Mouse (Mus musculus) cerebellum, postnatal 36 days (tissue): ENCODE measurements around the gene Hist1h1d.
"Not testable (repeated sequence)": the region's sequence is repeated elsewhere in the genome, so short reads cannot be mapped to it uniquely, and the experiment has no call there.

ENCODE experiments used
- DNase-seq, 2 experiments: peaks; one replicate each; pipeline ENCODE4 v3.0.0; 2021 to 2022; ENCODE audit warnings: mixed read lengths in 2 of 2

Gene Hist1h1d

DNA sequence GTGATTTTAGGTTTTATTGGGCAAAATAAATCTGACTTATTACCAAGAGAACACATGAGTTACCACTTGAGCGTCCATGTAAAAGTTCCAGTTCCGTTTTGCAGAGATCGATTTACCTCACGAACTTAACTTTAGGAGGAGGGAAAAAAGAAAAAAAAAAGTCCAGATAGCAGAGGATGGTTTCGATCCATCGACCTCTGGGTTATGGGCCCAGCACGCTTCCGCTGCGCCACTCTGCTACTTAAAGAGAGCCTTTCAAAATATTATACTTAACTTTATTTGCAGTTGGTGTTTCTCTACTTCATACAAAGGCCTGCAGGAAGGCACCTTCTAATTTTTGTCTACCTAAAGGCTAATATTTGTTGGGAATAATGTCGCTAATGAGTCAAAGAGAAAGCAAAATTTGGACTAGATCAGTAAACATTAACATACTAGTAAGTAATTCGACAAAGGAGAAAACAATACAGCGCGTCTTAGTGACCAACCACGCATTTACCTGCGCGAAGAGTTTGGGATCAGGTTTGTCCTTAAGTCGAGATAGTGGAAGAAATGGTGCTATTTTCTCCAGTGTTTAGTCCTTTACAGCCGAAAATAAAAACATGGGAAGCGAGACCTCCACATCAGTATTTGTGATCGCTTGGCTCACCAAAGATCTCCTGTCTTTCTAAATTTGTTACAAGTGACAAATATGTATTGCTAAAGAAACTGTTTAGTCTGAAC is 22.7 kb upstream of the Hist1h1d start:
- DNase-seq: peak; percentile 40 to 69

DNA sequence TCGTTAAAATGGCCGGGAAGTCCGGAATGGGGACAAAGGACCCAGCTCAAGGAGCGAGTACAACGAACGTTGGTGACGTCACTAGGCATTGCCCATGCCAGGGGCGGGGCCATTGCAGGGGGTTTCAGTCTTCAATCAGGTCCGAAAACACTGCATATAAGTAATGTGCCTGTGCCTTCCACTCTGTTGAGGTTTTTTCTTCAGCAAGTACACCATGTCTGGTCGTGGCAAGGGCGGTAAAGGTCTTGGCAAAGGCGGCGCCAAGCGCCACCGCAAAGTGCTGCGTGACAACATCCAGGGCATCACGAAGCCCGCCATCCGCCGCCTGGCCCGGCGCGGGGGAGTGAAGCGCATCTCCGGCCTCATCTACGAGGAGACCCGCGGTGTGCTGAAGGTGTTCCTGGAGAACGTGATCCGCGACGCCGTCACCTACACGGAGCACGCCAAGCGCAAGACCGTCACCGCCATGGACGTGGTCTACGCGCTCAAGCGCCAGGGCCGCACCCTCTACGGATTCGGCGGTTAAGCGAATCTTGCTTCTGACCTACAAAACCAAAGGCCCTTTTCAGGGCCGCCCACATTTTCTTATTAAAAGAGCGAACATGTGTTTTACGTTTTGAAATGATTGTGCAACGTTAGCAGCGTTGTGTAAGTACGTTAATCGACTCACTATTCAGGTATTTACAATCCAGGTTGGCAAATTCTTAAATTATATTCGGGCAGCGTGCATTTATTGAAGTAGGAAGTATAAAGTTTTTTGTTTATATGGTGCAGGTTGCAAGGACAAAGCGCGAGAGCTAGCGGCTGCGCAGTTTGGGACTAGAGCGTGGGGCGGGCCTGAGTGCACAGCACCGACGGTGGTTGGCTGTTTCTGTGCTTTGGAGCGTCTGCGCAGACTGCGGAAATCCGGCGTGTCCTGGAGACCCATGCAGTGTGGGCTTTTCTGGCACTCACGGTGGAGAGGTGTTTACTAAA is 21.9 kb upstream of the Hist1h1d start, which contains the start of gene Hist1h4h:
Gene Hist1h4h (plus strand): TSS at position 150 of the 975 bp plus-strand sequence.
- peak; percentile 95 to 97 for DNase-seq

DNA sequence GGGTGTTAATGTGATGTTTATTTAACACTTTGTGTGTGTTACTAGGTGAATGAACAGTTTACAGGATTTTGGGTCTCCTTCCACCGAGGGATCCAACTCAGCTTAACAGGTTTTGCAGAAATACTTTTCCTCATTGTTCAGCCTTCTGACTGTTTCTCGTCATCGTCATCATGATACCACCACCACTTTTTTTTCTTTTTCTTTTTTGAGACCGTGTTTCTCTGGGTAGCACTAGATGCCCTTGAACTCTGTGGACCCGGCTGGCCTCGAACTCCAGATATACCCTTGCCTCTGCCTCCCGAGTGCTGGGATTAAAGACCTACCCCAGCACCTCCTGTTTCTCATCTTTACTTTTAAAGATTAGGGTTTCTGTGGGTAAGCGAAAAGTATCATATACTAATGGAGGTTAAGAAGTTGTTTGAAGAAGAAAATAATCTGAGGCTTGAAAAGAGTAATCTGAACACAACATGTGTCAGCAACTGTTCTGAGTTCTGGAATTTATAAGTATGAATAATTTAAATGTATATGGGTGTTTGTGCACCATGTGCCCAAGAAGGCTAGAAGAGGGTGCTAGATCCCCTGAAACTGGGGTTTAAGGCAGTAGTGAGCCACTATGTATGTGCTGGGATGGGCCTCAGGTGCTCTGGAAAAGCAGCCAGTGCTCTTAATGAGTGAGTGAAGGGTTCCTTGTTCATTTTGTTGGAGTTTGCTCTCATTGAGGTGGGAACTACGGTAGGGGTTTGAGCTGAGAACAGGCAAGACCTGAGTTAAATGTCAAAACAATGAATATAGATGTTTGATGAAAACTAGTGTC is 20.6 kb upstream of the Hist1h1d start:
- DNase-seq: no peak

DNA sequence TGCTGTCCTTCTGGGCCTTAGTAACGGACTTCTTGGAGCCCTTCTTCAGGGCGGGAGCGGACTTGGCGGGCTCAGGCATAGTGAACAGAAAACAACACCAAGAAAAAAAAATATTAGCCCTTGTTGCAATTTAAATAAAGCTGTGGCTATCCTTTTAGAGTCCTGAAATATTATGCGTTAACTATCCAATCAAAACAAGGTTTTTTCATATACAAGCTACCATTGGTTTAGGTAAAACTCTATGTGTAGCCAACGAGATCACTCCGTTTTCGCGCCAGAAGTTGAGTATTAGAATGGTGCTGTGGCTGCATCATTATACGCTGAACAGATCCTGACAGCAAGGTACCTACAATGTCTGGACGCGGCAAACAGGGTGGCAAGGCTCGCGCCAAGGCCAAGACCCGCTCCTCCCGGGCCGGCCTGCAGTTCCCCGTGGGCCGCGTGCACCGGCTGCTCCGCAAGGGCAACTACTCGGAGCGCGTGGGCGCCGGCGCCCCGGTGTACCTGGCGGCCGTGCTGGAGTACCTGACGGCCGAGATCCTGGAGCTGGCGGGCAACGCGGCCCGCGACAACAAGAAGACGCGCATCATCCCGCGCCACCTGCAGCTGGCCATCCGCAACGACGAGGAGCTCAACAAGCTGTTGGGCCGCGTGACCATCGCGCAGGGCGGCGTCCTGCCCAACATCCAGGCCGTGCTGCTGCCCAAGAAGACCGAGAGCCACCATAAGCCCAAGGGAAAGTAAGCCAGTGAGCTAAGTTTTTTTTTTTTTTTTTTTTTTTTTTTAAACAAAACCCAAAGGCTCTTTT is 19.3 kb upstream of the Hist1h1d start, which contains the start of gene Hist1h2af:
Gene Hist1h2af (plus strand): TSS at position 347 of the 808 bp plus-strand sequence.
- DNase-seq: peak; percentile 59 to 70

DNA sequence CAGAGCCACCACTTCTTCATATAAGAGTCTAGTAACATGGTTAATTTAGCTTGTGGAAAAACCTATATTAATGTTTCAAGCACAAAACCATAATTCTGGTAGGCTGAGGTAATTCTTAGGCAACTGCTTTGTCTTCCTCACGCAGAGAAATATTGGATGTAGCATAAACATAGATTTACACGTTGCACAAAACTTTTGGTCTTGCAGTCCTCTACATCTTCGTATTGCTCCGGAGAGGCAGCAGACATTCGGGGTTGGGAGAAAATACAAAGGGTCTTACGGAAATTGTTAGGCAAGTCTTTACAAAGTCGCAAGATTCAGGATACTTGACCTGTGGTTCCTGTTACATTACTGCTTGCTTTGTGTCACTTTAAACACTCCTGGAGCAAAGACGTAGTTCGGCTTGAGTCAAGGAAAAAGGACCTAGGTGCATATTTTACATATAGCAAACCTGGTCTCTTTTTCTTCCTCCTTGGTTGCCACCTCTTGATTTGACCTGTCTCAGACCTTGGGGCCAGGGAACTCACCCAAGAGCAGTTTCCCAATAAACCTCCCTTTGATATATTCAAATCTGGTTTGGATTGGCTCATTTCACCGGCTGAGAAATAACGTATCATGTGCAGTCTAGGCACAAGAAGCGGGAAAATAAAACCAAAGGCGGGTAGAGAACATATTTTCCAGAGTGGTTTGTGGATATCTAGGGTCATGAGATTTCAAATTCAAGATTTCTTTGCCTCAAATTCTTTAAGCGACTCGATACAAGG is 18.5 kb upstream of the Hist1h1d start:
- no peak for DNase-seq

DNA sequence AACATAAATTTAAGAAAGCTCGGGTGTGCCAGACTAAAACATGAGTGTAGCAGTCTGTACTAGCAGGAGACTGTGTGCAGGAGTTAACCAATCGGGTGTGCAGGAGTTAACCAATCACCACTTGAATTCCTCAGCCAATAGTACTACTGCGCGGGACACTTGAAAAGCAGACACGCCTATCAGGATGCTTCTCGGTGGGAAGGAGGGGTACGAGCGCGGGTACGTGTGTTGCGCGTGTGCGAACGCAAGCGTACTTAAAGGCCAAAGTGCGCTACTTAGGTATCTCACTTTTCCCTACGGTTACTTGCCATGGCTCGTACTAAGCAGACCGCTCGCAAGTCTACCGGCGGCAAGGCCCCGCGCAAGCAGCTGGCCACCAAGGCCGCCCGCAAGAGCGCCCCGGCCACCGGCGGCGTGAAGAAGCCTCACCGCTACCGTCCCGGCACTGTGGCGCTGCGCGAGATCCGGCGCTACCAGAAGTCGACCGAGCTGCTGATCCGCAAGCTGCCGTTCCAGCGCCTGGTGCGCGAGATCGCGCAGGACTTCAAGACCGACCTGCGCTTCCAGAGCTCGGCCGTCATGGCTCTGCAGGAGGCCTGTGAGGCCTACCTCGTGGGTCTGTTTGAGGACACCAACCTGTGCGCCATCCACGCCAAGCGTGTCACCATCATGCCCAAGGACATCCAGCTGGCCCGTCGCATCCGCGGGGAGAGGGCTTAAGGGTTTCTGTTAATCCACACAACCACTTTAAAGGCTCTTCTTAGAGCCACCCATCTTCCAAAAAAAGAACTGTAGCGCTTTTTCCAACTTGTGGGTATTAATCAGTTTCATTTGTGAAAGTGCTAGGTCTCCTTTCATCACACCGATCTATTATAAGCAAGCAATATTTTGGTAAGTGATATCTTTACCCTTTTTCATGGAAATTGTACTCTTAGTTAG is 17.7 kb upstream of the Hist1h1d start, which contains the start of gene Hist1h3g:
Gene Hist1h3g (plus strand): TSS at position 286 of the 939 bp plus-strand sequence.
- DNase-seq: peak; percentile 79 to 88

DNA sequence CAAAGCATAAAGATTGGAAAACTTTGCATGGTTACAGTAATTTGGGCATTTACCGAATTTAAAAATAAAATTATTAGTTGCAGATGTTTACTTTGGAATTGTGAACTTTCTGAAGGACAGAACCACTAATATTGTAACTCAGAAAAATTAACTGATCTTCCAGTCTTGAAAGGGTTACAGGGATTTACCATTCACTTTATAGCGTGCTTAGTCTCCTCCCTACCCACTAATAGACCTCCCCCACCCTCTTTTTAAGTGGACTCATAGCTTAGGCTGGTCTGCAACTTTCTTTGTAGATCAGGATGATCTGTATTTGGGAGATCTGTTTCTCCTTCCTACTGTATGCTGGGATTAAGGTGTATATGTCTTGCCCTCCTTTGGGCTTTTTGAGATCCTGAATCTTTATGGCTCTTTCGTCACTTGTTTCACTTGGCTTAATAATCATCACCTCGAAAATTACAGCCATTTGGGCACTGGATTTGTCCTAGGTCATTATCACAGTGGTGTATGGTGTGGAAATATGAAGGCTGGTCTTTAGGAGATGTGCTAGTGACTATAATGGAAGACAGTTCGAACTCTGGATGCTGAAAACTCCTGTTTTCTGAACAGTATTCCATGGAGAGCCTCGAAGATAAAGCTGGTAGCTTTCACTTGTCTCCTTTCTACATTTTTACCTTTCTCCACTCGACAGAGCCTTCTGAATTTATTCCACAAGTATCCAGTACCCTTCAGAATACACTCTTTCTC is 16.8 kb upstream of the Hist1h1d start:
- no peak for DNase-seq

DNA sequence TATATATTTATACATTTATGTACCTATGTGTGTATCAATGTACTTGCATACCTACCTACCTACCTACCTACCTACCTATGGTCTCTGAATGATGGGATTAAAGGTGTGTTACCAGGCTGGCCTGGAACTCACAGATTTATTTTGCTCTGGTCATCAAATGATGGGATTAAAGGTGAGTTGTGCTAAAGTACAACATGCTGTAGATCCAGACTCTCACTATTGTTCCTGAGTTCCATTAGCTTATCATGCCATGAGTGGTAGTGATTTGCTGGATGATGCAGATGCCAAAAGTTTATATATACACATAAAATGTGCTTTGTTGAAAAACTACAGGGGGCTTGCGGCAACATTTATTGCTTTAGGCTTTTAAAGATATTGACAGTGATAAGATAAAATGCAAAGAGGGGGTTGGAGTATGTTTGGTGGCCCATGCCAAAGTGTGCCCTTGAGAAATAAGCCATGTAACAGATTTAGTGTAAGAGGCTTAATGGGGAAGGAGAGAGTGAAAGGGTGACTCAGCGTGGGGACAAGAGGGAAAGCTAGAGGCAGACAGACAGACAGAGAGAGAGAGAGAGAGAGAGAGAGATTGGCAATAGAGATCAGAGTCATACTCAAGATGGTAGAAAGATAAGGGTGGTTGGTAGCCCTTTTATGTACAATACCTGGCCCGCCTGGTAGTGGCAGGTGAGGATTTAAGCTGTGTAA is 15.9 kb upstream of the Hist1h1d start:
- no peak for DNase-seq

DNA sequence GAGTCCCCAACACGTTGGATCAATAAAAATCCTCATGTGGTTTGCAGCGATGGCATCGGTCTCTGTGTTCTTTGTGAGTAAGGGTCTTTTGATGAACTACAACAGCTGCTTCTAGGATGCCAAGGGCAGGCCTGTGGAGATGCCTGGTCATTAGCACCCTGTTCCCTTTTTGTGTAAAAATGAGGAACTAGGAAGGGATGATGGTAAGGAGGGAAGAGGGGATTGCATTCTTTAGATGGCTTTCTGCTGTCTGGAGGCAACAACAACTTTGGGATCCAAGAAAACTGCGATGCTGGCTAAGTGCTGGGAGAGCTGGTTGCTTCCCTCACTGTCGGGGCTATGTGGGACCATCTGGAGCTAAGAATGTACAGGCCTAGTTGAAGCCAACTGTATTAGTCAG is 14.8 kb upstream of the Hist1h1d start:
- DNase-seq: no peak

DNA sequence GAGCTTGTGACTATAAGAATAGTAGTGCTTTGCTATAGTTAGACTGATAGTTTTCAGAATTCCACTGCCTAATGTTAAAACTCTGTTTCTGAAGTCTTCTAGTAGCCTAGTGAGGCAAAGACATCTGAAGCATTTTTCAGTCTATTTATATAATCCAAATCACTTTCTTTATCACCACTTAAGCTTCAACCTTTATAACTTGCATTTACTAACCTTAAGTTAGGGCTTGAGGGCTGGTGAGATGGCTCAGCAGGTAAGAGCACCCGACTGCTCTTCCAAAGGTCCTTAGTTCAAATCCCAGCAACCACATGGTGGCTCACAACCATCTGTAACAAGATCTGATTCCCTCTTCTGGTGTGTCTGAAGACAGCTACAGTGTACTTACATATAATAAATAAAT is 13.2 kb upstream of the Hist1h1d start:
- not testable (repeated sequence) for DNase-seq

DNA sequence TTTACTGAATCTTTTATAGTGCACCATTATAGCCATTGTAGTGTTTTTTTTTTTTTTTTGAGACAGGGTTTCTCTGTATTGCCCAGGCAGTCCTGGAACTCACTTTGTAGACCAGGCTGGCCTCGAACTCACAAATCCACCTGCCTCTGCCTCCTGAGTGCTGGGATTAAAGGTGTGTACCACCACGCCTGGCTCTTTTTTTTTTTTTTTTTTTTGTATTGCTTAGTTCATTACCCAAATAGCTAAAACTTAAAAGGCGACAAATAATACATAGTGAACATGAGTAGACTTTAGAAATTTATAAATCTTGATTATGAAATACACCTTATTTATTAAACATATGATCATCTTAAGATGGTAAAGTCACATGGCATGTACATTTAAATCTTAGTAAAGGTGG is 11.6 kb upstream of the Hist1h1d start:
- DNase-seq: no peak

DNA sequence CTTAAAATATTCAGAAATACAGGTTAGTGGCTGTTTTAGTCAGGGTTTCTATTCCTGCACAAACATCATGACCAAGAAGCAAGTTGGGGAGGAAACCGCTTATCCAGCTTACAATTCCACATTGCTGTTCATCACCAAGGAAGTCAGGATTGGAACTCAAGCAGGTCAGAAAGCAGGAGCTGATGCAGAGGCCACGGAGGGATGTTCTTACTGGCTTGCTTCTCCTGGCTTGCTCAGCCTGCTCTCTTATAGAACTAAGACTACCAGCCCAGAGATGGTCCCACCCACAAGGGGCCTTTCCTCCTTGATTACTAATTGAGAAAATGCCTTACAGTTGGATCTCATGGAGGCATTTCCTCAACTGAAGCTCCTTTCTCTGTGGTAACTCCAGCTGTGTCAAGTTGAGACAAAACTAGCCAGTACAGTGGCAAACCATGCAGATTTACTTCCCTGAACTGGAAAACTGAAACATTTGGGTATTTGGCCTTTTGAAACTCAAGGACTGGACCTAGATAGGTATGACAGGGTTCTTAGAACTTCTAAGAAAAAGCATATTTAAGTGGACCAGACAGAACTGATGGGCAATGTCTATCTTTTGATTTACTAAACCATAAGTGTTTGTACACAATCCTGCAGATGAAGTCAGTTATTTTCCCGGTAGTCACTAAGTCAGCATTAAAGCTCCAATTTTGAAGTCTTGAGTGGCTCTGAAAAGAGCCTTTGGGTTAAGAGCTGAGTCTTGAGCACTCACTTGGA is 10.7 kb upstream of the Hist1h1d start:
- not testable (repeated sequence) for DNase-seq

DNA sequence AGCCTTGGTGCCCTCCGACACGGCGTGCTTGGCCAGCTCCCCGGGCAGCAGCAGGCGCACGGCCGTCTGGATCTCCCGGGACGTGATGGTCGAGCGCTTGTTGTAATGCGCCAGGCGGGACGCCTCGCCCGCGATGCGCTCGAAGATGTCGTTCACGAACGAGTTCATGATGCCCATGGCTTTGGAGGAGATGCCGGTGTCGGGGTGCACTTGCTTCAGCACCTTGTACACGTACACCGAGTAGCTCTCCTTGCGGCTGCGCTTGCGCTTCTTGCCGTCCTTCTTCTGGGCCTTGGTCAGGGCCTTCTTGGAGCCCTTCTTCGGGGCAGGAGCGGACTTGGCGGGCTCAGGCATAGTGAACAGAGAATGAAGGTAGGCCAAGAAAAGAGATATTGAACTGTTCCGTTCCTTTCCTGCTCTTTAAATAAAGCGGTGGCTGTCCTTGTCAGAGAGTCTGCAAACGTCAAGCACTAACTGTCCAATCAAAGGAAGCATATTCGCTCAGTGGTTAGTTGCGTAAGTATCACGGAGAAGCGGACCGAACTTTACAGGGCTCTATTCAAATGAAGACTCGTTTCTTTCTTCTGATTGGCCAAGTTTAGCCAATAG is 10.0 kb upstream of the Hist1h1d start, which contains the start of gene Hist1h2bh:
Gene Hist1h2bh (minus strand): TSS at position 394 of the 609 bp plus-strand sequence.
- peak; percentile 21 to 45 for DNase-seq

DNA sequence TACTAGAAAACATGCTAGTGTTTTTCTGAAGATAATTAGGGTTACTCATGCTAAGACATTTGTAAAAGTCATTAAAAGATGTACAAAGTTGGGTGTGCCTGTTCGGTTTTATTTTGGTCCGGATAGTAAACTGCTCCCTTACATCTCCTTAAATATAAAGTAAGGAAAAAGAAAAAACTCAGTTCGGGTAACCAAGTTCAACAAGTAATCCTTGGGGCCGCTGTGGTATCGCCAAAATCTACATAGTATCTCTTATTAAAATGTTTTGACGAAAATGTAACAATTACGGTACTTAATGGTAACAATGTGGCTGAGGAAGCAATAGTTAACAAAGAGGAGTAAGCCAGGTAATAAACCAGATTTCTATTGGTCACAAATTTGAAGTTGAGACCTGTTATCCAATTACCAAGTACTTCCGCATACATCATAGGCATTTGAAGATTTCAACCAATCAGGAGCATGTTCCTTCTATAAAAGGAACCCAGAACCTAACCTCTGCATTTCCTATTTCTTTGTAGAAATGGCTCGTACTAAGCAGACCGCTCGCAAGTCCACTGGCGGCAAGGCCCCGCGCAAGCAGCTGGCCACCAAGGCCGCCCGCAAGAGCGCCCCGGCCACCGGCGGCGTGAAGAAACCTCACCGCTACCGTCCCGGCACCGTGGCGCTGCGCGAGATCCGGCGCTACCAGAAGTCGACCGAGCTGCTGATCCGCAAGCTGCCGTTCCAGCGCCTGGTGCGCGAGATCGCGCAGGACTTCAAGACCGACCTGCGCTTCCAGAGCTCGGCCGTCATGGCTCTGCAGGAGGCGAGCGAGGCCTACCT is 8.9 kb upstream of the Hist1h1d start, which contains the start of gene Hist1h3f:
Gene Hist1h3f (plus strand): TSS at position 88 of the 822 bp plus-strand sequence.
- DNase-seq: peak; percentile 54 to 71

DNA sequence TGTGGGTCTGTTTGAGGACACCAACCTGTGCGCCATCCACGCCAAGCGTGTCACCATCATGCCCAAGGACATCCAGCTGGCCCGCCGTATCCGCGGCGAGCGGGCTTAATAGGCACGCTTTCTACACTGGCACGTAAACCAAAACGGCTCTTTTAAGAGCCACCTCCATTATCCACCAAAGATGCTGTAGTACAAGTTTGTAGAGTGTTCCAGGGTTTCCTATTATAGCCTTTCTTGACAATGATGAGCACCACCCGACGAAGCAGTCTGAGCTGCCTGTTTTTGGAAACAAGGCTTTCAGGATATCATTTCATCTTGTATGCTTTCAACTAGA is 8.3 kb upstream of the Hist1h1d start:
- peak in 1 of 2 experiments; percentile 36 for DNase-seq

DNA sequence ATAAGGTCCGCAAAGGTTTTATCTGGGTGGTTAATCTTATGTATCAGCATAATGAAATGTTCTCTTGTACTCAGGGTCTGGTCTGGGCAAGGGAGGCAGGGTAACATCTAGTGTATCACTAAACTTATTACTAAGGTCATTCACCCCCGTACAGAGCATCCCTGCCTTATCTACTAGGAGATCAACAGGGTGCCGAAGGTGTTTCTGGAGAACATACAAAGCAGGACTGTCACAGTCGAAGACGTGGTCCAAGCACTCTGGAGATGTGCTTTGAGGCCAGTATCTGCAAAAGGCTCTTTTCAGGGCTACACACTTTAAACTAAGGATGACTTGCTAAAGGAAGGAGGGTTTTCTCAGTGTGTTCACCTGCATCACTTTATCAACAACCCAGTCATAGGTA is 6.4 kb upstream of the Hist1h1d start:
- no peak for DNase-seq
